22 mouse cellular contexts compared by ENCODE assay signal in genomic region chr17:49474051-49474450, GRCm38 (mm10). TPM values are rescaled to one million over a fixed set of nuclear protein-coding genes. Genes with fewer than 3 reads are reported as not detected.
A peak's percentile ranks its signal among the peaks of the same experiment; 100 is the strongest.
DNase-seq lines count a peak whose midpoint lies in the region; ATAC-seq lines count a peak whose summit lies in the region.
"Had no signal": no experiment of that assay in that cellular context is flagged by ENCODE, and none has a peak within 500 bp of the region (broad histone marks: within the 10 kb centered on the region; RNA-seq: fewer than 3 reads in every experiment).

No protein-coding gene starts in this region.

- WGBS in embryonic facial prominence, embryonic 10.5 days: 90% methylated on average over 4 of the region's 4 CpGs
- WGBS in kidney, embryonic 14.5 days: 73% methylated on average over 4 of the region's 4 CpGs

- no peak overlapping the region for H3K9ac ChIP-seq in kidney, embryonic 14.5 days (ENCODE audit: low read depth, low read length)
- H3K9ac ChIP-seq: hindbrain, embryonic 12.5 days; liver, embryonic 12.5 days; lung, embryonic 15.5 days; midbrain, embryonic 13.5 days; neural tube, embryonic 15.5 days had no signal

- peaks cover 11% of the 10 kb centered on the region for H3K4me1 ChIP-seq in embryonic facial prominence, embryonic 10.5 days
- H3K4me1 ChIP-seq in kidney, embryonic 14.5 days (ENCODE audit: control insufficient read depth, insufficient read depth, low read length): no peaks in the 10 kb centered on the region
- H3K4me1 ChIP-seq: liver, embryonic 12.5 days had no signal

- ATAC-seq in frontal cortex, adult (ENCODE audit: low TSS enrichment): peak; percentile 85
- ATAC-seq in kidney, embryonic 14.5 days (ENCODE audit: low FRiP score, low TSS enrichment): no peak
- ATAC-seq: inflammation-experienced regulatory T-cells, adult 6 months; liver, embryonic 12.5 days; midbrain, embryonic 13.5 days had no signal

- H3K27ac ChIP-seq in embryonic facial prominence, embryonic 10.5 days (replicated peaks): no peak overlapping the region
- no peak overlapping the region for H3K27ac ChIP-seq in kidney, embryonic 14.5 days (ENCODE audit: low read depth, low read length)
- H3K27ac ChIP-seq: hindbrain, embryonic 12.5 days; liver, embryonic 12.5 days; lung, embryonic 15.5 days; macrophage; midbrain, embryonic 13.5 days; neural tube, embryonic 15.5 days had no signal

- H3K27me3 ChIP-seq in embryonic facial prominence, embryonic 10.5 days (replicated peaks; ENCODE audit: low read depth, poor library complexity, severe bottlenecking): no peaks in the 10 kb centered on the region
- H3K27me3 ChIP-seq in kidney, embryonic 14.5 days (ENCODE audit: control insufficient read depth, insufficient read depth, low read length): no peaks in the 10 kb centered on the region
- H3K27me3 ChIP-seq: CH12.LX; hindbrain, embryonic 12.5 days; liver, embryonic 12.5 days; lung, embryonic 15.5 days; midbrain, embryonic 13.5 days; neural tube, embryonic 15.5 days had no signal

- H3K4me2 ChIP-seq in kidney, embryonic 14.5 days (replicated peaks; ENCODE audit: low read depth, low read length): no peak overlapping the region
- H3K4me2 ChIP-seq: hindbrain, embryonic 12.5 days; liver, embryonic 12.5 days; lung, embryonic 15.5 days; midbrain, embryonic 13.5 days; neural tube, embryonic 15.5 days had no signal

- H3K4me3 ChIP-seq in embryonic facial prominence, embryonic 10.5 days: no peak overlapping the region
- no peak overlapping the region for H3K4me3 ChIP-seq in kidney, embryonic 14.5 days (ENCODE audit: low read length)
- H3K4me3 ChIP-seq: hindbrain, embryonic 12.5 days; liver, embryonic 12.5 days; lung, embryonic 15.5 days; midbrain, embryonic 13.5 days; neural tube, embryonic 15.5 days had no signal

- no peaks in the 10 kb centered on the region for H3K9me3 ChIP-seq in embryonic facial prominence, embryonic 10.5 days
- no peaks in the 10 kb centered on the region for H3K9me3 ChIP-seq in kidney, embryonic 14.5 days (ENCODE audit: control insufficient read depth, low read length)
- H3K9me3 ChIP-seq: hindbrain, embryonic 12.5 days; liver, embryonic 12.5 days; lung, embryonic 15.5 days; midbrain, embryonic 13.5 days; neural tube, embryonic 15.5 days had no signal

- no peak for DNase-seq in frontal cortex, postnatal 25 days (ENCODE audit: low spot score in 2 of 2)
- peak; percentile 9 for DNase-seq in layer of hippocampus, adult 9-10 months (ENCODE audit: low spot score)
- no peak for DNase-seq in layer of hippocampus, postnatal 36 days
- peak; percentile 44 for DNase-seq in 3134 (ENCODE audit: extremely low read depth, insufficient read length, low spot score)
- DNase-seq in fibroblast of lung, adult 2 months (ENCODE audit: low read depth): peak; percentile 48
- no peak for DNase-seq in embryonic facial prominence, embryonic 10.5 days (ENCODE audit: low spot score)
- DNase-seq: adrenal gland, postnatal 10 days; cerebellum, adult 2 months; heart, adult 11 months; kidney, adult 8-10 months; kidney, postnatal 4 days; thymus, postnatal 36 days had no signal

- H3K36me3 ChIP-seq in embryonic facial prominence, embryonic 10.5 days (replicated peaks): peaks cover 28% of the 10 kb centered on the region; the same call in 1 of the 2 replicates
- H3K36me3 ChIP-seq in kidney, embryonic 14.5 days (ENCODE audit: control insufficient read depth, insufficient read depth, low read length): no peaks in the 10 kb centered on the region; the same call in 1 of the 2 replicates
- H3K36me3 ChIP-seq: hindbrain, embryonic 12.5 days; liver, embryonic 12.5 days; midbrain, embryonic 13.5 days; neural tube, embryonic 15.5 days had no signal

RNA-seq across cellular contexts. Expression of gene Mocs1, which starts 45.9 kb away (rescaled TPM):
- total RNA-seq in layer of hippocampus, postnatal 36 days (2021): 10 to 100 TPM in 1 of 2 experiments, 1 to 10 TPM in 1; 9.9 to 14.2 TPM
- 6.4 and 7.4 TPM in 2 replicates for polyA plus RNA-seq in embryonic facial prominence, embryonic 10.5 days (2016; fragmentation: Nextera tagmentation; extraction: Ambion mirVana)
- polyA plus RNA-seq in kidney, embryonic 14.5 days (2014; fragmentation: Nextera tagmentation; extraction: Ambion mirVana): 8.9 and 9.3 TPM in 2 replicates

Comparison
In these comparisons a context has a peak if more than half of its experiments do, and no peak if none do; other contexts are left out.
1. DNase-seq: peak in layer of hippocampus, adult 9-10 months (single experiment), 3134 (single experiment) and fibroblast of lung, adult 2 months (single experiment); none in frontal cortex, postnatal 25 days (0 of 2), layer of hippocampus, postnatal 36 days (0 of 2) and embryonic facial prominence, embryonic 10.5 days (single experiment).